Mouse (Mus musculus): ENCODE data around the gene Crebbp.
"Not testable (repeated sequence)": the region's sequence is repeated elsewhere in the genome, so short reads cannot be mapped to it uniquely, and the experiment has no call there.

Crebbp gene

GRCm38 (mm10) chr16:4153121-4153520, 60.7 kb downstream of the Crebbp start:
- no peak for DNase-seq (ENCODE audit: low spot score)

GRCm38 (mm10) chr16:4138541-4138940, 75.3 kb downstream of the Crebbp start:
- peak; percentile 40 for DNase-seq (ENCODE audit: low spot score)

GRCm38 (mm10) chr16:4133754-4134153, 80.0 kb downstream of the Crebbp start:
- no peak for DNase-seq (ENCODE audit: low spot score)

GRCm38 (mm10) chr16:4128894-4129293, 84.9 kb downstream of the Crebbp start:
- no peak for DNase-seq (ENCODE audit: low spot score)

GRCm38 (mm10) chr16:4117072-4117471, 96.7 kb downstream of the Crebbp start:
- no peak for DNase-seq (ENCODE audit: low spot score)

- DNase-seq (ENCODE audit: low spot score), result no peak
Measured at GRCm38 (mm10) chr16:4100374-4100773, 113.4 kb downstream of the Crebbp start.

- no peak for DNase-seq (ENCODE audit: low spot score)
Measured at GRCm38 (mm10) chr16:4097521-4097920, 116.3 kb downstream of the Crebbp start.

- no peak for DNase-seq (ENCODE audit: low spot score)
Measured at GRCm38 (mm10) chr16:4096898-4097297, 116.9 kb downstream of the Crebbp start.

- no peak for DNase-seq (ENCODE audit: low spot score)
Measured at GRCm38 (mm10) chr16:4096141-4096540, 117.7 kb downstream of the Crebbp start.

GRCm38 (mm10) chr16:4087214-4087913, 126.4 kb downstream of the Crebbp start:
- no peak for DNase-seq (ENCODE audit: low spot score)

GRCm38 (mm10) chr16:4085851-4086387, 127.9 kb downstream of the Crebbp start:
- no peak for DNase-seq (ENCODE audit: low spot score)

GRCm38 (mm10) chr16:4085051-4085450, 128.7 kb downstream of the Crebbp start:
- DNase-seq (ENCODE audit: low spot score), result no peak

- not testable (repeated sequence) for DNase-seq (ENCODE audit: low spot score)
Measured at GRCm38 (mm10) chr16:4080419-4080818, 133.4 kb downstream of the Crebbp start.

GRCm38 (mm10) chr16:4079656-4080055, 134.1 kb downstream of the Crebbp start:
- no peak for DNase-seq (ENCODE audit: low spot score)

- not testable (repeated sequence) for DNase-seq (ENCODE audit: low spot score)
Measured at GRCm38 (mm10) chr16:4078302-4078701, 135.5 kb downstream of the Crebbp start.

- peak; percentile 91 for DNase-seq (ENCODE audit: low spot score)
Measured at GRCm38 (mm10) chr16:4077384-4078061, 136.3 kb downstream of the Crebbp start, which contains the start of gene Trap1. Gene Trap1, minus strand, starts transcription at chr16:4077827.

GRCm38 (mm10) chr16:4074836-4075235, 139.0 kb downstream of the Crebbp start:
- no peak for DNase-seq (ENCODE audit: low spot score)

- peak; percentile 29 for DNase-seq (ENCODE audit: low spot score)
Measured at GRCm38 (mm10) chr16:4074297-4074696, 139.5 kb downstream of the Crebbp start.

GRCm38 (mm10) chr16:4068588-4068987, 145.2 kb downstream of the Crebbp start:
- DNase-seq (ENCODE audit: low spot score), result peak; percentile 53

GRCm38 (mm10) chr16:4064945-4065344, 148.9 kb downstream of the Crebbp start:
- DNase-seq (ENCODE audit: low spot score), result no peak

- DNase-seq (ENCODE audit: low spot score), result no peak
Measured at GRCm38 (mm10) chr16:4053811-4054210, 160.0 kb downstream of the Crebbp start.

- DNase-seq (ENCODE audit: low spot score), result no peak
Measured at GRCm38 (mm10) chr16:4052601-4053000, 161.2 kb downstream of the Crebbp start.

- DNase-seq (ENCODE audit: low spot score), result peak; percentile 12
Measured at GRCm38 (mm10) chr16:4045524-4045923, 168.3 kb downstream of the Crebbp start.
